Mouse (Mus musculus): ENCODE measurements at regions not wholly inside any gene's neighbourhood (a gene's known extent, or its start where the extent isn't known, plus 50 kb on each side); places are given as distances from the start of the nearest gene placed in this dataset.
"Not testable (repeated sequence)": the region's sequence is repeated elsewhere in the genome, so short reads cannot be mapped to it uniquely, and the experiment has no call there.

- no peak overlapping the region for H3K27ac ChIP-seq
- no peak for ATAC-seq
- H3K4me2 ChIP-seq (replicated peaks), result no peak overlapping the region
- no peaks in the 10 kb centered on the region for H3K36me3 ChIP-seq
- no peaks in the 10 kb centered on the region for H3K27me3 ChIP-seq
- H3K4me1 ChIP-seq (replicated peaks), result no peaks in the 10 kb centered on the region
- H3K9ac ChIP-seq (replicated peaks), result no peak overlapping the region
- WGBS, result 80% methylated on average over 3 of the region's 3 CpGs
- no peaks in the 10 kb centered on the region for H3K9me3 ChIP-seq
- no peak overlapping the region for H3K4me3 ChIP-seq (replicated peaks)
Measured at GRCm38 (mm10) chr8:39355412-39355811, 1319.5 kb upstream of the Adam24 start.

GRCm38 (mm10) chr8:39357111-39357510 lies 1317.8 kb upstream of the Adam24 start:
- Histone ChIP-seq H3K9ac (replicated peaks) (no peak overlapping the region), H3K4me1 (replicated peaks) (no peaks in the 10 kb centered on the region), H3K27me3 (no peaks in the 10 kb centered on the region), H3K4me2 (replicated peaks) (no peak overlapping the region), H3K9me3 (no peaks in the 10 kb centered on the region), H3K4me3 (replicated peaks) (no peak overlapping the region), H3K36me3 (no peaks in the 10 kb centered on the region), H3K27ac (no peak overlapping the region)
- no peak for ATAC-seq
- 82% methylated on average over 1 of the region's 1 CpGs for WGBS

- no peak for ATAC-seq
- H3K27ac ChIP-seq, result no peak overlapping the region
- H3K27me3 ChIP-seq, result no peaks in the 10 kb centered on the region
- H3K4me1 ChIP-seq (replicated peaks), result no peaks in the 10 kb centered on the region
- no peak overlapping the region for H3K9ac ChIP-seq (replicated peaks)
- no peaks in the 10 kb centered on the region for H3K9me3 ChIP-seq
- 89% methylated on average over 3 of the region's 3 CpGs for WGBS
- H3K4me3 ChIP-seq (replicated peaks), result no peak overlapping the region
- H3K4me2 ChIP-seq (replicated peaks), result no peak overlapping the region
- no peaks in the 10 kb centered on the region for H3K36me3 ChIP-seq
Measured at GRCm38 (mm10) chr8:39357865-39358264, 1317.0 kb upstream of the Adam24 start.

- not testable (repeated sequence) for H3K9me3 ChIP-seq; ATAC-seq; H3K27ac ChIP-seq; H3K36me3 ChIP-seq; H3K27me3 ChIP-seq; H3K4me1 ChIP-seq (replicated peaks); H3K4me3 ChIP-seq (replicated peaks); H3K4me2 ChIP-seq (replicated peaks); H3K9ac ChIP-seq (replicated peaks)
- 84% methylated on average over 2 of the region's 2 CpGs for WGBS
Measured at GRCm38 (mm10) chr8:39366346-39366745, 1308.5 kb upstream of the Adam24 start.

Measured in midbrain, embryonic 13.5 days (tissue).